Mouse (Mus musculus): ENCODE data around the gene Ntng2.

Gene Ntng2

GRCm38 (mm10) chr2:29191216-29192215 is 61.3 kb downstream of the Ntng2 start:
- no peak for DNase-seq (ENCODE audit: low spot score)

GRCm38 (mm10) chr2:29190392-29190791 is 62.4 kb downstream of the Ntng2 start:
- no peak for DNase-seq (ENCODE audit: low spot score)

GRCm38 (mm10) chr2:29186209-29186608 is 66.6 kb downstream of the Ntng2 start:
- DNase-seq (ENCODE audit: low spot score): no peak

- DNase-seq (ENCODE audit: low spot score): no peak
Observed at GRCm38 (mm10) chr2:29183266-29183924, 69.4 kb downstream of the Ntng2 start.

GRCm38 (mm10) chr2:29181111-29181510 is 71.7 kb downstream of the Ntng2 start:
- DNase-seq (ENCODE audit: low spot score): no peak

- no peak for DNase-seq (ENCODE audit: low spot score)
Observed at GRCm38 (mm10) chr2:29179810-29180209, 73.0 kb downstream of the Ntng2 start.

GRCm38 (mm10) chr2:29174887-29175286 is 77.9 kb downstream of the Ntng2 start:
- no peak for DNase-seq (ENCODE audit: low spot score)

GRCm38 (mm10) chr2:29168067-29168466 is 84.7 kb downstream of the Ntng2 start:
- DNase-seq (ENCODE audit: low spot score): no peak

GRCm38 (mm10) chr2:29151941-29152340 is 100.9 kb downstream of the Ntng2 start:
- DNase-seq (ENCODE audit: low spot score): no peak

All from c-Kit-positive CD71-positive TER-119-positive erythroid progenitor cells, embryonic 14.5 days (primary cell).